8 mouse cellular contexts compared by ENCODE assay signal in the genomic region with DNA sequence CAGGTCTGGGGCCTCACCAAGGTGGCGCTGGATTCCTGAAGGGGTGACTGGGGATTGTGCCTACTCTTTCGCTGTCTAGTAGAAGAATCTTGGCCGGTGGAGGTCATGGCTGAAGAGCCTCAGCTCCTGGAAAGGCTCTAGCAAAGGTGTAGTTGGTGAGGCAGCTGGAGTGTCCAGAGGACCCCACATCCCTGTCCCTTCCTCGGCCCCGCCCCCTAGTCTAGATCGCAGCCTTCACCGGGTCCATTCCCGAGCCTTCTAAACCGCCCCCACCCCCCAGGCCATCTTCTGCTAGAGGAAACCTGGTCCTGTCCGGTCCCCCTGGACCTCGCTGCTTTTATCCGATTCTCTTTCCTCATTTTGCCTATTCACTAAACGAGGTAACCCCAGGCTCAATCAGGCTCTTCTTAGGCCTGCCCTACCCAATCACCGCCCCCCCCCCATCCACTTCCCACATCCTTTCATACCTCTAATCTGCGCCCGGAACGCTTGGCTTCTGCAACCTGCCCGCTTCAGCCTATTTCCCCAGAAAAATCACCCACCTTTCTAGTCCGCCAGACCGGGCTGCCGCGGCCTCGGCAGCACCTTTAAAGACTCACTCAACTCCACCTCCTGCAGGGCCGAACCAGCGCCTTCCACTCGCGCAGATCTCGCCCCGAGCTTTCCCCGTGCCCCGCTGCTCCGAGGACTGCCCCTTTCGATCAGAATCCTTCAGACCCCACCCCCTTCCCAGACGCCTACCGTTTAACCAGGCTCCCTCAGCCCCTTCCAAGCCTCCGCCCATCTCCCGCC. TPM values are rescaled to one million over a fixed set of nuclear protein-coding genes. Genes with fewer than 3 reads are reported as not detected.
DNase-seq lines count a peak whose midpoint lies in the region; ATAC-seq lines count a peak whose summit lies in the region.

A gene (minus strand): TSS at position 782 of the 792 bp plus-strand sequence.

- peak within 1 kb of the TSS; percentile 71 for H3K27ac ChIP-seq in heart, embryonic 15.5 days
- peak within 1 kb of the TSS; percentile 47; the same call in 1 of the 2 replicates for H3K27ac ChIP-seq in macrophage

- DNase-seq in urinary bladder, adult 2 months (ENCODE audit: low spot score) = no peak
- DNase-seq in urinary bladder, postnatal 25 days (ENCODE audit: low spot score) = no peak
- peak; percentile 39 to 52 for DNase-seq in cerebellum, postnatal 14 days
- DNase-seq in kidney, postnatal 10 days = peak; percentile 33
- DNase-seq in frontal cortex, postnatal 10 days (ENCODE audit: low spot score in 2 of 2) = no peak
- DNase-seq in T-cell, adult 2 months (ENCODE audit: low spot score) = no peak

- no peaks in the 10 kb centered on the region for H3K79me2 ChIP-seq in macrophage (ENCODE audit: inconsistent target)

- no peaks in the 10 kb centered on the region for H3K4me1 ChIP-seq in heart, embryonic 15.5 days (replicated peaks)

- H3K9me3 ChIP-seq in heart, embryonic 15.5 days (replicated peaks) = no peaks in the 10 kb centered on the region

- peak within 1 kb of the TSS; percentile 58 for H3K4me3 ChIP-seq in heart, embryonic 15.5 days
- peak within 1 kb of the TSS; percentile 53 for H3K4me3 ChIP-seq in macrophage (ENCODE audit: inconsistent target)

- ATAC-seq in heart, embryonic 15.5 days (replicated peaks; ENCODE audit: insufficient number of reproducible peaks, insufficient read depth, low FRiP score, low read depth) = peak; percentile 8; the same call in 1 of the 2 replicates

- H3K9ac ChIP-seq in heart, embryonic 15.5 days = peak within 1 kb of the TSS; percentile 50

- H3K36me3 ChIP-seq in heart, embryonic 15.5 days = no peaks in the 10 kb centered on the region
- no peaks in the 10 kb centered on the region for H3K36me3 ChIP-seq in macrophage (ENCODE audit: inconsistent target)

- 12% methylated on average over 36 of the region's 37 CpGs for WGBS in heart, embryonic 15.5 days
- 14% methylated on average over 34 of the region's 37 CpGs for WGBS in macrophage (ENCODE audit: missing documents)

- H3K4me2 ChIP-seq in heart, embryonic 15.5 days = peak within 1 kb of the TSS; percentile 65

- no peaks in the 10 kb centered on the region for H3K27me3 ChIP-seq in heart, embryonic 15.5 days

RNA-seq across cellular contexts. Expression of the gene that starts here (rescaled TPM):
- polyA plus RNA-seq in urinary bladder, adult 2 months (2012; rRNA removed) = 20.9 and 22.0 TPM in 2 replicates
- 21.4 and 28.6 TPM in 2 replicates for polyA plus RNA-seq in heart, embryonic 15.5 days (2015; fragmentation: Nextera tagmentation; extraction: Ambion mirVana)
- total RNA-seq in macrophage (2018; cell fraction: chromatin; rRNA removed) = 10 to 100 TPM; 16.3 to 59.1 (median 34.5) TPM
- total RNA-seq in macrophage (2018; cell fraction: cytosol; rRNA removed) = 1 to 10 TPM; 3.1 to 7.3 (median 5.4) TPM
- total RNA-seq in macrophage (2018; cell fraction: nucleus; rRNA removed) = 10 to 100 TPM in 22 of 26 experiments, 1 to 10 TPM in 4; 5.9 to 31.7 (median 14.9) TPM
- 6.9 to 9.1 TPM (median 7.1 TPM) in 3 replicates for polyA plus RNA-seq in macrophage (2018)

Comparison
In these comparisons a context has a peak if more than half of its experiments do, and no peak if none do; other contexts are left out.
1. DNase-seq: peak in cerebellum, postnatal 14 days (2 of 2) and kidney, postnatal 10 days (single experiment); none in urinary bladder, adult 2 months (single experiment), urinary bladder, postnatal 25 days (single experiment), frontal cortex, postnatal 10 days (0 of 2) and T-cell, adult 2 months (single experiment).